Mouse (Mus musculus): Measurements from ENCODE around the gene Anks1b. TPM values are rescaled to one million over a fixed set of nuclear protein-coding genes. Genes with fewer than 3 reads are reported as not detected.

Gene Anks1b
- total and polyA plus RNA-seq, 3 experiments: 0.11 TPM; not detected in 2

GRCm38 (mm10) chr10:90818246-90818937 lies 945.1 kb downstream of the Anks1b start:
- no peak for DNase-seq (ENCODE audit: low spot score)
- ATAC-seq (ENCODE audit: extremely low read depth, insufficient number of reproducible peaks, low FRiP score, poor library complexity, severe bottlenecking): no peak
- H3K9me3 ChIP-seq (replicated peaks): peaks cover 2% of the 10 kb centered on the region
- H3K36me3 ChIP-seq (replicated peaks): no peaks in the 10 kb centered on the region
- H3K4me3 ChIP-seq (ENCODE audit: low read depth, low read length): no peak overlapping the region
- no peak for TF ChIP-seq TAL1 (conservative IDR thresholded peaks at IDR 0.05; ENCODE audit: low read depth, low read length)
- no peak for TF ChIP-seq CTCF (IDR thresholded peaks at IDR 0.05; ENCODE audit: low read depth, low read length)
- TF ChIP-seq GATA2 (IDR thresholded peaks at IDR 0.05; ENCODE audit: borderline replicate concordance, low read depth, low read length): no peak
- TF ChIP-seq GATA1 (IDR thresholded peaks at IDR 0.05; ENCODE audit: borderline replicate concordance, low read length): no peak
- no peak for TF ChIP-seq POLR2AphosphoS5 (IDR thresholded peaks at IDR 0.05; ENCODE audit: insufficient replicate concordance, low read depth, low read length)
- H3K4me1 ChIP-seq (ENCODE audit: insufficient read depth, low read depth, low read length): no peaks in the 10 kb centered on the region
- no peaks in the 10 kb centered on the region for H3K27me3 ChIP-seq (ENCODE audit: insufficient read depth, low read length)

GRCm38 (mm10) chr10:90823438-90823837 lies 950.1 kb downstream of the Anks1b start:
- Histone ChIP-seq H3K4me1 (ENCODE audit: insufficient read depth, low read depth, low read length) (no peaks in the 10 kb centered on the region), H3K27me3 (ENCODE audit: insufficient read depth, low read length) (no peaks in the 10 kb centered on the region), H3K9me3 (replicated peaks) (0 out of 2 replicates have a peak, but pooled peaks cover 5% of the 10 kb centered on the region), H3K4me3 (ENCODE audit: low read depth, low read length) (no peak overlapping the region), H3K36me3 (replicated peaks) (no peaks in the 10 kb centered on the region)
- no peak for TF ChIP-seq TAL1 (conservative IDR thresholded peaks at IDR 0.05; ENCODE audit: low read depth, low read length)
- TF ChIP-seq CTCF (IDR thresholded peaks at IDR 0.05; ENCODE audit: low read depth, low read length): no peak
- no peak for TF ChIP-seq POLR2AphosphoS5 (IDR thresholded peaks at IDR 0.05; ENCODE audit: insufficient replicate concordance, low read depth, low read length)
- no peak for TF ChIP-seq GATA2 (IDR thresholded peaks at IDR 0.05; ENCODE audit: borderline replicate concordance, low read depth, low read length)
- TF ChIP-seq GATA1 (IDR thresholded peaks at IDR 0.05; ENCODE audit: borderline replicate concordance, low read length): no peak
- ATAC-seq (ENCODE audit: extremely low read depth, insufficient number of reproducible peaks, low FRiP score, poor library complexity, severe bottlenecking) (no peak), DNase-seq (ENCODE audit: low spot score) (no peak)

- H3K27me3 ChIP-seq (ENCODE audit: insufficient read depth, low read length): no peaks in the 10 kb centered on the region
- no peaks in the 10 kb centered on the region for H3K36me3 ChIP-seq (replicated peaks)
- DNase-seq (ENCODE audit: low spot score) (no peak), ATAC-seq (ENCODE audit: extremely low read depth, insufficient number of reproducible peaks, low FRiP score, poor library complexity, severe bottlenecking) (no peak)
- H3K4me3 ChIP-seq (ENCODE audit: low read depth, low read length): no peak overlapping the region
- H3K9me3 ChIP-seq (replicated peaks): peaks cover 17% of the 10 kb centered on the region
- no peaks in the 10 kb centered on the region for H3K4me1 ChIP-seq (ENCODE audit: insufficient read depth, low read depth, low read length)
- no peak for TF ChIP-seq CTCF (IDR thresholded peaks at IDR 0.05; ENCODE audit: low read depth, low read length)
- TF ChIP-seq POLR2AphosphoS5 (IDR thresholded peaks at IDR 0.05; ENCODE audit: insufficient replicate concordance, low read depth, low read length): no peak
- TF ChIP-seq GATA1 (IDR thresholded peaks at IDR 0.05; ENCODE audit: borderline replicate concordance, low read length): no peak
Observed at GRCm38 (mm10) chr10:90824692-90825091, 951.4 kb downstream of the Anks1b start.

GRCm38 (mm10) chr10:90826939-90827338 lies 953.6 kb downstream of the Anks1b start:
- DNase-seq (ENCODE audit: low spot score) (no peak), ATAC-seq (ENCODE audit: extremely low read depth, insufficient number of reproducible peaks, low FRiP score, poor library complexity, severe bottlenecking) (no peak)
- TF ChIP-seq POLR2AphosphoS5 (IDR thresholded peaks at IDR 0.05; ENCODE audit: insufficient replicate concordance, low read depth, low read length) (no peak), GATA2 (IDR thresholded peaks at IDR 0.05; ENCODE audit: borderline replicate concordance, low read depth, low read length) (no peak), GATA1 (IDR thresholded peaks at IDR 0.05; ENCODE audit: borderline replicate concordance, low read length) (no peak), TAL1 (conservative IDR thresholded peaks at IDR 0.05; ENCODE audit: low read depth, low read length) (no peak), CTCF (IDR thresholded peaks at IDR 0.05; ENCODE audit: low read depth, low read length) (no peak)
- H3K36me3 ChIP-seq (replicated peaks): no peaks in the 10 kb centered on the region
- no peaks in the 10 kb centered on the region for H3K27me3 ChIP-seq (ENCODE audit: insufficient read depth, low read length)
- H3K4me3 ChIP-seq (ENCODE audit: low read depth, low read length): no peak overlapping the region
- peaks cover 20% of the 10 kb centered on the region for H3K9me3 ChIP-seq (replicated peaks)
- no peaks in the 10 kb centered on the region for H3K4me1 ChIP-seq (ENCODE audit: insufficient read depth, low read depth, low read length)

- no peak for ATAC-seq (ENCODE audit: extremely low read depth, insufficient number of reproducible peaks, low FRiP score, poor library complexity, severe bottlenecking)
- no peaks in the 10 kb centered on the region for H3K27me3 ChIP-seq (ENCODE audit: insufficient read depth, low read length)
- no peaks in the 10 kb centered on the region for H3K36me3 ChIP-seq (replicated peaks)
- H3K9me3 ChIP-seq (replicated peaks): peaks cover 20% of the 10 kb centered on the region
- no peak for TF ChIP-seq GATA2 (IDR thresholded peaks at IDR 0.05; ENCODE audit: borderline replicate concordance, low read depth, low read length)
- no peaks in the 10 kb centered on the region for H3K4me1 ChIP-seq (ENCODE audit: insufficient read depth, low read depth, low read length)
- H3K4me3 ChIP-seq (ENCODE audit: low read depth, low read length): no peak overlapping the region; the same call in 1 of the 2 replicates
- no peak for DNase-seq (ENCODE audit: low spot score)
Observed at GRCm38 (mm10) chr10:90828581-90829393, 955.5 kb downstream of the Anks1b start.

- Histone ChIP-seq H3K9me3 (replicated peaks) (peaks cover 22% of the 10 kb centered on the region), H3K4me1 (ENCODE audit: insufficient read depth, low read depth, low read length) (no peaks in the 10 kb centered on the region), H3K27me3 (ENCODE audit: insufficient read depth, low read length) (no peaks in the 10 kb centered on the region), H3K4me3 (ENCODE audit: low read depth, low read length) (no peak overlapping the region), H3K36me3 (replicated peaks) (no peaks in the 10 kb centered on the region)
- TF ChIP-seq TAL1 (conservative IDR thresholded peaks at IDR 0.05; ENCODE audit: low read depth, low read length): no peak
- no peak for TF ChIP-seq CTCF (IDR thresholded peaks at IDR 0.05; ENCODE audit: low read depth, low read length)
- no peak for TF ChIP-seq GATA1 (IDR thresholded peaks at IDR 0.05; ENCODE audit: borderline replicate concordance, low read length)
- TF ChIP-seq GATA2 (IDR thresholded peaks at IDR 0.05; ENCODE audit: borderline replicate concordance, low read depth, low read length): no peak
- TF ChIP-seq POLR2AphosphoS5 (IDR thresholded peaks at IDR 0.05; ENCODE audit: insufficient replicate concordance, low read depth, low read length): no peak
- ATAC-seq (ENCODE audit: extremely low read depth, insufficient number of reproducible peaks, low FRiP score, poor library complexity, severe bottlenecking) (no peak), DNase-seq (ENCODE audit: low spot score) (no peak)
Observed at GRCm38 (mm10) chr10:90829394-90830267, 956.3 kb downstream of the Anks1b start.

Measured in G1E (cell line).